Mouse (Mus musculus) retina, postnatal 1 day (tissue): Measurements from ENCODE around the gene E130309D02Rik.

Experiments used
- DNase-seq: peaks from one replicate; pipeline ENCODE4 v3.0.0-alpha.2; 2012

Gene E130309D02Rik

GRCm38 (mm10) chr5:143308825-143309224 lies 6.3 kb downstream of the E130309D02Rik start:
- DNase-seq, result no peak

DNA sequence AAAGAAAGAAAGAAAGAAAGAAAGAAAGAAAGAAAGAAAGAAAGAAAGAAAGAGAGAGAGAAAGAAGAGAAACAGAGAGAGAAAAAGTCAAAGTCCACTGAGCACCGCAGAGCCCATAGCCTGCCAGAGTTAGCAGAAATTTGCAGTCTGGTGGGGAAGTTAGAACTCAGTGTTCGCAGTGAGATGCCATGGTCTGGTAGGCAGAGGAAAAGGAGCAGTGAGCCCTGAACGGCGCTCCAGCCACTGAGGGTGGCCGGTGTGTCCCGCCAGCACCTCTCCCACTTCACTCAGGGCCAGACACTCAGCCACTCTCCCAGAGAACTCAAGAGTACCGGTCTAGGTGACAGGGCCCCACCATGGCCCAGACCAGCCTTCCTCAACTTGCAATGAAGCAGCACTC lies 10.9 kb downstream of the E130309D02Rik start:
- no peak for DNase-seq

GRCm38 (mm10) chr5:143301296-143301695 lies 13.9 kb downstream of the E130309D02Rik start:
- DNase-seq, result peak; percentile 13

DNA sequence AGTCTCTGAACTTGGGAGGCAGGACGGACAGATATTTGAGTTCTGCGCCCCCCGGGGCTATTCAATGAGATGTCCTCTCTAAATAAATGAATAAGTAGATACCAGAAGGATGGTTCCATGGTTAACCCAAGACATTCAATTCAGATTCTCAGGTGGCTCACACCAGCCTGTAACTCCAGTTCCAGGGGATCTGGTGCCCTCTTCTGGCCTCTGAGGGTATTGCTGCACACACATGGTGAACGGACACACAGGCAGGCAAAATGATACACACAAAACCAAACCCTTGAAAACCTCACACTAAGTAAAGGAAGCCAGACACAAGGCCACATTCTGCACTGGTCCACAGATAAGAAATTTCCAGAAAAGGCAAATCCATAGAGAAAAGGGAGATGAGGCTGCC lies 15.5 kb downstream of the E130309D02Rik start:
- DNase-seq, result peak; percentile 58

DNA sequence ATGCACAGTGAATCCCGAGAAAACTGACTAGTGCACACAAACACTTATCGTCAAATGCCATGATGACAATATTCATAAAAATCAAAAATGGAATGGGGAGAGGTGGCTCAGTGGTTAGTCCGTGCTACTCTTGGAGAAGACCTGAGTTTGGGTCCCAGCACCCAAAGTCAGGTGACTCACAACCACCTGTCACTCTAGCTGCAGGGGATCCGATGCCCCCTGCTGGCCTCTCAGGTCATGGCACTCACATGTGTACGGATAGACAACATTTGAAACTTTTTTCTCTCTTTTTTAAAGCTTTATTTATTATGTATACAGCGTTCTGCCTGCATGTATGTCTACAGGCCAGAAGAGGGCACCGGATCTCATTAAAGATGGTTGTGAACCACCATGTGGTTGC lies 16.8 kb downstream of the E130309D02Rik start:
- DNase-seq, result no peak

- DNase-seq, result no peak
Measured at GRCm38 (mm10) chr5:143297986-143298385, 17.2 kb downstream of the E130309D02Rik start.

DNA sequence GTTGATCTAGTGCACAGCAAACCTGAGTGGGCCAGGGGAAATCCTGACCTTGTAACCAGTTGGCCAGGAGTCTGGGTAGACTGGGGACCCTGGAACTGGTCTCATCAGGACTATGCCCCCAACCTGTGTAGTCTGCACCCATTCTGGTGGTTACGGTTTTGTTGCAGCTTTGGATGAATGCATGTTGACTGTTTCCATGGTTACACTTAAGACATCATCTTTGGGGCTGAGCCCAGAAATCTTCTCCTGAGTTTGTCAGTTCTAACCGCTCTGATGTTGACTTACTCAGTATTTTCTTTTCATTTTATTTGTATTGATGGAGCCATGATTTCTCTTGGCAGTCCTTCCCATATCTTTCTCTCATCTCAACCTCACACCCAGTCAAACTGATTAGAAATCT lies 19.8 kb downstream of the E130309D02Rik start:
- no peak for DNase-seq

DNA sequence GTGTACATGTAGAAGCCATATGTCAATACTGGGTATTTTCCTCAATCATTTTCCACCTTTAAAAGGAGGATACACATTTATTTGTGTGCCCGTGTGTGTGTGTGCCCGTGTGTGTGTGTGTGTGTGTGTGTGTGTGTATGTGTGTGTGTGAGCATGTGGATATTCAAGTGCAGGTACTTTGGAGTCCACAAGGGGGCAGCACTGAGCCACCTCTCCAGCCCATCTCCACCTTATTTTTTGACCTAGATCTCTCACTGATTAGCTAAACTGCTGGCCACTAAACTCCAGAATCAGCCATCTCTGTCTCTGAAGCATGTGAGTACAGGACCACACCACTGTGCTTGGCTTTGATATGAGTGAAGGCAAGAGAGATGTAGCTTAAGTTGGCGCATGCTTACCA lies 20.3 kb downstream of the E130309D02Rik start:
- DNase-seq, result peak; percentile 17

GRCm38 (mm10) chr5:143293404-143293803 lies 21.8 kb downstream of the E130309D02Rik start, which contains the start of gene Zfp853:
Gene Zfp853, minus strand, starts transcription at chr5:143293623.
- peak; percentile 34 for DNase-seq

DNA sequence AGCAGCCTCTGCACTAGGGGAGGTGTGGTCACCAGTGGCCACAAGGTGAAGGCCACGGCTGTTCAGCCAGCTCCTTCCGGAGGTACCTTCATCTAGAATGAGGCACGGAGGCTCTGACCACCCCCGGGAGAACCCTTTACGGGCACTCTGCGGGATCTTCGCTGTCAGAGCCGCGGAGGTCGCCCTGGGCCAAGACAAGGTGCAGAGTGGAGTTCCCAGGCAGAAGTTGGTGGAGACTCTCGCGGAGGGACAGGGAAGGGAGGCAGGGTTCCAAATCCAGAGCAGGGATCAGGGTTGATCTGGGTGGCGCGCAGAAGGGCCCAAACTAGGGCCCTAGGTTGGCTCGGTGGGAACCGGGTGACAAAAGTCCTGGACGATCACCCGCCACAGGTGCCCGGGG lies 22.3 kb downstream of the E130309D02Rik start:
- no peak for DNase-seq

DNA sequence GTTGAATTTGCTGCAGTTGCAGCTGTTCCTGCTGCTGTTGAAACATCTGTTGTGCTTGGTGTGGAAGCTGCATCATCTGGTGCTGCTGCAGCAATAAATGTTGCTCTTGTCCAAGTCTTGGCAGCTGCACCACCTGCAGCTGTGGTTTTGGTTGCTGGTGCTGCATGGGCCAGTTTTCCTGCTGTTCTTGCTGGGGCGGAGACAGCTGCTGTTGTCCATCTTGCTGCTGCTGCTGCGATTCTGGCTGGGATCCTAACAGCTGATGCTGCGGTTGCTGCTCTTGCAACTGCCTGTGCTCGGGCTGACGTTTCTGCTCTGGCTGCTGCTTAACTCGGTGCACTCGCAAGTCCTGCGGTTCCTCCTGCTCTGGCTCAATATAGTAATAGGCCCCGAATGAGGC lies 25.9 kb downstream of the E130309D02Rik start:
- no peak for DNase-seq

- no peak for DNase-seq
Measured at GRCm38 (mm10) chr5:143288378-143288911, 26.7 kb downstream of the E130309D02Rik start.

DNA sequence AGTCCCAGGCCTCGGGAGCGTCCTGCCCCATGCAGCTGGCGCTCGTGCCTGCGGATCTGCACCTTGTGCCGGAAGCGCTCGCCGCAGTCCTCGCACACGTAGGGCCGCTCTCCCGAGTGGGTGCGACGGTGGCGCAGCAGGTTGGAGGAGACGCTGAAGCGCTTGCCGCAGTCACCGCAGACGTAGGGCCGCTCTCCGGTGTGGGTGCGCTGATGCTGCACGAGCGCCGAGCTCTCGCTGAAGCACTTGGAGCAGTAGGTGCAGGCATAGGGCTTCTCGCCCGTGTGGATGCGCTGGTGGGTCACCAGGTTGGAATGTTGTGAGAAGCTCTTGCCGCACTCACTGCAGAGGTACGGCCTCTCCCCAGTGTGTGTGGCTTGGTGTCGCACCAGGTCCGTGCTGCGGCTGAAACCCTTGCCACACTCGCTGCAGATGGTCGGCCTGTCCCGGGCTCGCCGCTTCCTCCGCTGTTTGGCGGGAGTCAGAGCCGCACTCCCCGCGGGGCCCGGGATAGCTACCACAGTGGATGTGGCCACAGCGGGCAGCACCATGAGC lies 27.3 kb downstream of the E130309D02Rik start:
- peak; percentile 32 for DNase-seq

GRCm38 (mm10) chr5:143284762-143285161 lies 30.4 kb downstream of the E130309D02Rik start:
- no peak for DNase-seq

DNA sequence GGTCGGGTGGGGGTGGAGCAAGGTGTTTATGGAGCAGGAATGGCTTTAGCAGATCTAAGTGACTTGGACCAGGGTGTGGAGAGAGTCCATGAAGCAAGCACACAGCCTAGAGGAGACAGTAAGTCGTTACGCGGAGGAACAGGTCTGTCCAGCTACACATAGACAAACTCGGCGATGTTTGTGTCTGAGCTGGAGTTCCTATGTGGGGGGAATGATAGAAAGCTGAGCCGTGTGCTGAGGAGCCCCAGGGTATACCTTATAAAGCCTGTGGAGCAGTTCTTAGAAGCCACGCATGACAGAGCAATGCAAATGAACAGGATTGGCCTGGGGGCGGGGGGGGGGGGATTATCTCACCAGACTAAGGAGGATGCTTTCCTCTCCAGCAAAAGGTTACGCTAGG lies 35.9 kb downstream of the E130309D02Rik start:
- DNase-seq, result peak; percentile 41

GRCm38 (mm10) chr5:143275761-143276160 lies 39.4 kb downstream of the E130309D02Rik start:
- DNase-seq, result no peak

DNA sequence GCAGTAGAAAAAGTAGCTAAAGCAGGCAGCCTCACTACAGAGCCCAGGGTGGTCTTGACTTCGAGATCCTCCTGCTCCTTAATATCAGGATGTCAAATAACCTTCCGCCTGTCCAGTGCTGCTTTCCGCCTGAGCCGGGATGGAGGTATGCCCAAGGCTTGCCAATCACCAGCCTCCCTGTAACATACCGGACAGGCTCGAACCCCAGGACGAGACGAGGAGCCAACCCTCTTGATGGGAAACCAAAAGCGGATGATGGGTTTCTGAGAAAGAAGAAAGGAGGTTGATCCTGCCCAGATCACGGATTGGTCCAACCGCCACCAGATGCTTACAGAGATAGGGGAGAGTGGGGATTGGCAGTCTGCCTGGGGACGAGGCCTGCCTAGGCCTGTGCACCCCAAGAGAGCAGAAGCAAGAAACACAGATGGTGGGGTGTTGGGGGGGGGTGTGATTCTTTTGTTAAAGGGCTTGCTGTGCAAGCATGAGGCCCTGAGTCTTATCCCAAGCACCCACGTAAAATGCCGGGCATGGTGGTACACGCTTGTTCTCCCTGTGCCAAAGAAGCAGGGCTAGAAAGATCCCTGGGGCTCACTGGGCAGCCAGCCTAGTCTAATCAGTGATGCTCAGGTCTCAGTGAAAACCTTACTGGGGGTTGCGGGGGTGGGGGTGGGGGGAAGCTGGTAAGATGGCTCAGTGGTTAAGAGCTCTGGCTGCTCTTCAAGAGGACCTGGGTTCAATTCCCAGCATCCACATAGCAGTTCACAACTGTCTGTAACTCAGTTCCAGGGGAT lies 42.4 kb downstream of the E130309D02Rik start:
- DNase-seq, result no peak

DNA sequence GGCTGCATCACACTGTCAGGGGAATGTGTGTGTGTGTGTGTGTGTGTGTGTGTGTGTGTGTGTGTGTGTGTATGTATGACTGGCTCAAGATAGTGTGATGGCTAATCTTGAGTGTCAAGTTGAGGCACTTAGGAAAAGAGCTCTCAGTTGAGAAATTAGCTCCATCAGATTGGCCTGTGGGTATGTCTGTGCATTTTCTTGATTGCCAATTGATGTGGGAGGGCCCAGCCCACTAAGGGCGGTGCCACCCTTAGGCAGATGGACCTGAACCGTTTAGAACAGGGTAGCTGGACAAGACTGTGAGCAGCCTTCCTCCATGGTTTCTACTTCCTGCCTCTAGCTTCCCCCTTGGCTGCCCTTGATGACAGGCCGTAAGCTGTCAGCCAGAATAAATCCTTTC lies 43.1 kb downstream of the E130309D02Rik start:
- no peak for DNase-seq

DNA sequence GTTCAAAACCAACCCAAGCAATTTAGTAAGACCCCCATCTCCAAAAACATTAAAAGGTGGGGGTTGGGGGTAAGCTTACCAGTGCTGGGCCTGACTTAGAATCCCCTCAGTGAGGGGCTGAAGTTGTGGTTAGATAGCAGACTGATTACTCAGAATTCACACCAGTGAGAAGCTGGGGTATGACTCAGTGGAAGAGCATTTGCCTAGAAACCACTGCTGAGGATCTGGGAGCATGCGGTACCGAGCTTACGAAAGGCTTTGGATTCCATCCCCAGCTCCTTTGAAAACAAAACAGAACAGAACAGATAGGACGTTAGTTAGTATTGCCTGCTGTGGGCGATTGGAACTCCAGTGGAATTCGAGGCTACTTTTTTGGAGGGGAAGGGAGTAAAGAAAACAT lies 43.5 kb downstream of the E130309D02Rik start:
- DNase-seq, result no peak

- no peak for DNase-seq
Measured at GRCm38 (mm10) chr5:143270151-143270519, 45.0 kb downstream of the E130309D02Rik start.

- DNase-seq, result peak; percentile 84
Measured at GRCm38 (mm10) chr5:143269363-143270150, 45.6 kb downstream of the E130309D02Rik start, which contains the start of gene Zfp316. Gene Zfp316, minus strand, starts transcription at chr5:143270022.

GRCm38 (mm10) chr5:143268985-143269362 lies 46.2 kb downstream of the E130309D02Rik start:
- DNase-seq, result no peak

- DNase-seq, result no peak
Measured at GRCm38 (mm10) chr5:143266794-143267193, 48.4 kb downstream of the E130309D02Rik start.
